ENCODE assay signal across 25 mouse cellular contexts in genomic region chr3:35253861-35254260, GRCm38 (mm10).
DNase-seq lines count a peak whose midpoint lies in the region; ATAC-seq lines count a peak whose summit lies in the region.
"Had no signal": no experiment of that assay in that cellular context is flagged by ENCODE, and none has a peak within 500 bp of the region (broad histone marks: within the 10 kb centered on the region; RNA-seq: fewer than 3 reads in every experiment).

No protein-coding gene starts in this region.

- no peak for ATAC-seq in embryonic facial prominence, embryonic 11.5 days (replicated peaks; ENCODE audit: insufficient number of reproducible peaks, low FRiP score, low TSS enrichment, low read depth)
- peak; percentile 78; the same call in 1 of the 2 replicates for ATAC-seq in embryonic facial prominence, embryonic 14.5 days (ENCODE audit: low read depth)
- ATAC-seq: activated CD4-positive, CD25-positive, alpha-beta regulatory T cell, adult 4 months; CD4-positive, CD25-positive, alpha-beta regulatory T cell, adult 4 months; forebrain, embryonic 13.5 days; forebrain, embryonic 15.5 days; forebrain, postnatal 0 days; Patski had no signal

- H3K27me3 ChIP-seq in embryonic facial prominence, embryonic 11.5 days (ENCODE audit: control insufficient read depth, insufficient read depth, low read length) = no peaks in the 10 kb centered on the region
- no peaks in the 10 kb centered on the region for H3K27me3 ChIP-seq in embryonic facial prominence, embryonic 10.5 days (replicated peaks; ENCODE audit: low read depth, poor library complexity, severe bottlenecking)
- no peaks in the 10 kb centered on the region for H3K27me3 ChIP-seq in embryonic facial prominence, embryonic 14.5 days (replicated peaks; ENCODE audit: control insufficient read depth, insufficient read depth, low read length)
- H3K27me3 ChIP-seq: CH12.LX; embryonic facial prominence, embryonic 12.5 days; embryonic facial prominence, embryonic 15.5 days; forebrain, embryonic 13.5 days; forebrain, embryonic 15.5 days; Patski had no signal

- no peak overlapping the region for H3K9ac ChIP-seq in embryonic facial prominence, embryonic 11.5 days (replicated peaks; ENCODE audit: low read length)
- no peak overlapping the region for H3K9ac ChIP-seq in embryonic facial prominence, embryonic 14.5 days (ENCODE audit: low read depth, low read length)
- H3K9ac ChIP-seq: embryonic facial prominence, embryonic 12.5 days; embryonic facial prominence, embryonic 15.5 days; forebrain, embryonic 13.5 days; forebrain, embryonic 15.5 days; forebrain, postnatal 0 days had no signal

- H3K4me3 ChIP-seq in embryonic facial prominence, embryonic 11.5 days (ENCODE audit: low read depth, low read length) = no peak overlapping the region
- H3K4me3 ChIP-seq in embryonic facial prominence, embryonic 10.5 days = no peak overlapping the region
- no peak overlapping the region for H3K4me3 ChIP-seq in embryonic facial prominence, embryonic 14.5 days (ENCODE audit: low read depth, low read length)
- H3K4me3 ChIP-seq: embryonic facial prominence, embryonic 12.5 days; embryonic facial prominence, embryonic 15.5 days; erythroblast, embryonic 14.5 days; forebrain, embryonic 13.5 days; forebrain, embryonic 15.5 days had no signal

- H3K4me1 ChIP-seq in embryonic facial prominence, embryonic 11.5 days (ENCODE audit: control insufficient read depth, insufficient read depth, low read length) = no peaks in the 10 kb centered on the region
- H3K4me1 ChIP-seq in embryonic facial prominence, embryonic 10.5 days = peaks cover 4% of the 10 kb centered on the region; the same call in 1 of the 2 replicates
- 0 out of 2 replicates have a peak, but pooled peaks cover 2% of the 10 kb centered on the region for H3K4me1 ChIP-seq in embryonic facial prominence, embryonic 14.5 days (ENCODE audit: control insufficient read depth, insufficient read depth, low read length)
- H3K4me1 ChIP-seq: embryonic facial prominence, embryonic 12.5 days had no signal

- peak; percentile 9 for DNase-seq in embryonic facial prominence, embryonic 11.5 days (ENCODE audit: low spot score)
- no peak for DNase-seq in embryonic facial prominence, embryonic 10.5 days (ENCODE audit: low spot score)
- DNase-seq in embryonic facial prominence, embryonic 14.5 days (ENCODE audit: low spot score) = peak; percentile 80
- peak; percentile 26 for DNase-seq in gonadal fat pad, adult 2 months (ENCODE audit: low read depth)
- DNase-seq in retina, embryonic 14.5 days (ENCODE audit: low spot score) = no peak
- DNase-seq: adrenal gland, adult 8-10 months; adrenal gland, postnatal 14 days; adrenal gland, postnatal 36 days; B cell, adult 2 months; cerebellum, adult 11-12 months; cerebellum, adult 2 months; cerebellum, adult 9-10 months; cerebellum, postnatal 10 days; cerebellum, postnatal 25 days; forebrain, postnatal 0 days had no signal

- H3K4me2 ChIP-seq in embryonic facial prominence, embryonic 11.5 days (ENCODE audit: low read depth, low read length) = no peak overlapping the region
- H3K4me2 ChIP-seq in embryonic facial prominence, embryonic 14.5 days (ENCODE audit: low read depth, low read length) = no peak overlapping the region
- H3K4me2 ChIP-seq: embryonic facial prominence, embryonic 12.5 days; embryonic facial prominence, embryonic 15.5 days; forebrain, embryonic 13.5 days; forebrain, embryonic 15.5 days had no signal

- 57% methylated on average over 5 of the region's 5 CpGs for WGBS in embryonic facial prominence, embryonic 11.5 days
- WGBS in embryonic facial prominence, embryonic 10.5 days = 51% methylated on average over 5 of the region's 5 CpGs
- WGBS in embryonic facial prominence, embryonic 14.5 days = 48% methylated on average over 5 of the region's 5 CpGs

- H3K9me3 ChIP-seq in embryonic facial prominence, embryonic 11.5 days (replicated peaks; ENCODE audit: control insufficient read depth, low read length) = no peaks in the 10 kb centered on the region
- H3K9me3 ChIP-seq in embryonic facial prominence, embryonic 10.5 days = no peaks in the 10 kb centered on the region
- no peaks in the 10 kb centered on the region for H3K9me3 ChIP-seq in embryonic facial prominence, embryonic 14.5 days (ENCODE audit: control insufficient read depth, low read length)
- H3K9me3 ChIP-seq: embryonic facial prominence, embryonic 12.5 days; embryonic facial prominence, embryonic 15.5 days; forebrain, embryonic 13.5 days; forebrain, embryonic 15.5 days had no signal

- no peaks in the 10 kb centered on the region for H3K36me3 ChIP-seq in embryonic facial prominence, embryonic 11.5 days (replicated peaks; ENCODE audit: control insufficient read depth, insufficient read depth, low read depth, low read length)
- H3K36me3 ChIP-seq in embryonic facial prominence, embryonic 10.5 days (replicated peaks) = no peaks in the 10 kb centered on the region
- H3K36me3 ChIP-seq in embryonic facial prominence, embryonic 14.5 days (ENCODE audit: control insufficient read depth, insufficient read depth, low read length) = no peaks in the 10 kb centered on the region
- H3K36me3 ChIP-seq: embryonic facial prominence, embryonic 12.5 days; embryonic facial prominence, embryonic 15.5 days; forebrain, embryonic 15.5 days; G1E had no signal

- no peak overlapping the region for H3K27ac ChIP-seq in embryonic facial prominence, embryonic 11.5 days (replicated peaks; ENCODE audit: low read depth, low read length)
- no peak overlapping the region for H3K27ac ChIP-seq in embryonic facial prominence, embryonic 10.5 days (replicated peaks)
- no peak overlapping the region for H3K27ac ChIP-seq in embryonic facial prominence, embryonic 14.5 days (replicated peaks; ENCODE audit: low read depth, low read length)
- H3K27ac ChIP-seq: embryonic facial prominence, embryonic 12.5 days; embryonic facial prominence, embryonic 15.5 days; forebrain, embryonic 13.5 days; forebrain, embryonic 15.5 days had no signal

Comparison
In these comparisons a context has a peak if more than half of its experiments do, and no peak if none do; other contexts are left out.
1. DNase-seq: peak in embryonic facial prominence, embryonic 11.5 days (single experiment), embryonic facial prominence, embryonic 14.5 days (single experiment) and gonadal fat pad, adult 2 months (single experiment); none in embryonic facial prominence, embryonic 10.5 days (single experiment) and retina, embryonic 14.5 days (single experiment).